Mouse (Mus musculus) embryo, embryonic 11.5 days (tissue): ENCODE results near the gene Spic.
"Not testable (repeated sequence)": the region's sequence is repeated elsewhere in the genome, so short reads cannot be mapped to it uniquely, and the experiment has no call there.

ENCODE experiments used
- DNase-seq: peaks from one replicate; pipeline ENCODE4 v3.0.0-alpha.2; 2012; ENCODE audit warnings: low read depth, low spot score

Spic gene

DNA sequence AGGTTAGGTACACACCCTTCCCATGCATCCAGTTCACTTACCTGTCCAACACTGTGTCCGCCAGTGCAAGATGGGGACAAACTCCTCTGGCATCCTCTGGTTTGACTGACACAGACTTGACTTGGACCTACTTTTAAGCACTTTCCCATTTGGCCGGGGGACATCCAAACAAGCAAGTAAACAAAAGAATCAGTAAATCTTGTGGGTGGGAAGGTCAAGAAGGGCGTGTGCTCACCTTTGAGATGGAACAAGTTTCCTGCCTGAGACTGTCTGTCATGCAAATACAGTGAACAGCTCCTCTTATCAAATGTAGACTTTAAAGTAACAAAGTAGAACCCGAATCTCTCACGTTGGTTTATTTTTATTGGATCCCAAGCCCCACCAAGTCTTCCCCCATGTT is at the start of gene Spic:
Gene Spic (minus strand): TSS at position 91 of the 400 bp plus-strand sequence.
- no peak for DNase-seq

DNA sequence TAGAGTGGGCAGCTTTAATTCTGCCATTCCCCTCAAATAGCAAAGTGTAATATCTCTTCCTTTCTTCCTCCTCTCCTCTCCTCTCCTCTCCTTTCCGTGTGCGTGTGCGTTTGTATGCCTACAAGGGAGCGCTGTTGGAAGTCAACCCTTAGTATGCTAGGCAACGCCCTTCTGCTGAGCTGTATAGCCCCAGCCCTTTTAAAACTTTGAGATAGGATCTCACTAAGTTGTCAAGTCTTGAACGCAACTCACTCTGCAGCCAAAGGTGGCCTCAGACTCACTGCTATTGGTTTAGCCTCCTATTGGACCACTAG is 47.5 kb upstream of the Spic start:
- DNase-seq: no peak

DNA sequence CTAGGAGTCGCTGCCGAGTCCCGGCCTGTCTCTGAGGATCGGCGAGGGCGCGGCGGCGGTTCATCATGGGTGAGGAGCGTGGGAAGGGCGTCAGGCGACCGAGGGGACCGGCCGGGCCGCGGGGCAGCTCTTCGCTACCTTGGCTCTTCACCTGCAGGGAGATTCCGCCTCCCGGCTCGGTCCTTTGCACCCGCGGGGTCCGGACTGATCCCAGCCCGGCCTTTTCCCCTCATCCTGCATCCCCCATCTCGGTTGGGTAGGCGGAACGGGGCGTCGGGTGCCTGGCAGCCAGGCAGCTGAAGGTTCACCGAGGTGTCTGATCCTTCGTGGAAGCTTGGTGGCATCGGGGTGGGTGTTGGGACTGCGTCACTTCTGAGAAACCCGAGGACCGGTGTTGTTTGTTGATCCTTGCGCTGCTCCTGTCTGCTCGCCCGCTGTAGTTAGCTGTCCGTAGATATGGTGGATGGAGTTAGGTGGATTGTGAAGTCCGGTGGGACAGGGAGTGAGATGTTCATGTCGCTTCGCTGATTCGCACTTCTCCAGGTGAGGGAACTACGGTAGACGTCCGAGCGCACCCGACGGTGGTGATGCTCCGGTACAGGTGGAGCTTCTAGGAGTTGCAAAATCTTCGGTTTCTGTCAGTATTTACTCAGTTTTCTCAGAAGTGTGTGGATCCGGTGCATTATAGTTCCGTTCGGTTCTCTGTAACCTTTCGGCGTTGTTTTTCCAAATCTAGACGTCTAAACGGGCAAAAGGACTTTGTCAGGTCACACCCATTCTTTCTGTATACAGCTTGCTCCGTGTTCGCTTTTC is 46.9 kb upstream of the Spic start:
- DNase-seq: no peak

DNA sequence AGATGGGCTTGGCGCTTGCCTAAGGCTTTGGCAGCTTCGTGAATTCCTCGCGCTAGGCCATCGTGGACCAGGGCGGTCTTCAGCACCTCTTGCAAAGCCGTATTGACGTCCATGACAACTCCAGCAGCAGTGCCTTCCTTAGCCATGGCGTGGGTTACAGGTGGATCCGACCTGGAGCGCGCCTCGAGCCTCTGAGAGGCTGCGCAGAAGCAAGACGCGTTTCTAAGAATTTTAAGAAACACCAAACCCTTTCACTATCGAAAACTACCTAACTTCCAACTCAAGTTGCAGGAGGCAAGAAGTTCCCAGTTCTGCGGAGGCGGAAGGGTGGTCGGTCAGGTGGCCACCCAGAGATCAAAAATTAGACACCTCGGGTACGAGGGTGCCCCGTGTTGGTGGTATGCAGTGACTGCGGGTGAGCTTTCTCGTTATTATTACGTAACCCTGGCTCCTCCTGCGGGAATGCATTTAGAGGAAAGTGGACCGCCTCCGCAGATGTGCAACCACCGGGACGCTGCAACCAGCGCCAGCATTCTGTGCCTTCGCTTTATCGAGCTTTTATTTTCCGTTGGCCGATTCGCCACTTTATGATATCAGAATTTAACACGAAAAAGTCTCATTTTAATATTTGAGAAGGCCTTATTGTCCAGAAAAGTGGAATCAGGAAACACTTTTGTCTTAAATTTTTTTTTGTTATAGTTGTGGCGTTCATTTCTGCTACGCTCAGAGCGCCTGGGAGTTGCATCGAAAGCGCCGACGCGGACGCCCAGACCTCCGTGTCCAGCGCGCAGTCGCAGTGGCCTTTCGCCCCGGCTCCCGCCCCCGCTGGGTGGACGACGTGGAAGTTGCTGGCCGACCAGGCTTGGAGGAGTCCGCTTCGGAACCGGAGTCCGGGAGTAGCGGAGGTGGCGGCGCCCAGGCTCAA is 46.0 kb upstream of the Spic start, which contains the start of gene Arl1:
Gene Arl1 (plus strand): TSS at position 288 of the 925 bp plus-strand sequence.
- peak; percentile 83 for DNase-seq

DNA sequence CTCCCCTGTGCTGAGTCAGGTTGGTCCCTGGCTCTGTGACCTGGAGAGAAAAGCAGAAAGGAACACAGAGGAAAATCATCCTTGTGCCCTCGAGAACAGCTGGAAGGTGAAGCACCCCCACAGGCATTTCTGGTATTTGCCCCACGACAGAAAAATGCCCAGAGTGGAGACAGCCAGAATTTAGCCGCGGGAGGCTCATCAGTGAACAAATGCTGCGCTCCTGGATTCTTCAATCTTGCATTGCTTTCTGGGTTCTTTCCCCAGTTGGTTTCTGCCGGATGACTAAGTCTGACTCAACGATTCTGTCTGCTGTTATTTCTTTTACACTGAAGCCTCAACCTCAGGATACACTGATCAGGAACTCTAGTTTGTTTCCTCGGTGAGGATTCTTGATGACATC is 43.4 kb upstream of the Spic start:
- DNase-seq: no peak

DNA sequence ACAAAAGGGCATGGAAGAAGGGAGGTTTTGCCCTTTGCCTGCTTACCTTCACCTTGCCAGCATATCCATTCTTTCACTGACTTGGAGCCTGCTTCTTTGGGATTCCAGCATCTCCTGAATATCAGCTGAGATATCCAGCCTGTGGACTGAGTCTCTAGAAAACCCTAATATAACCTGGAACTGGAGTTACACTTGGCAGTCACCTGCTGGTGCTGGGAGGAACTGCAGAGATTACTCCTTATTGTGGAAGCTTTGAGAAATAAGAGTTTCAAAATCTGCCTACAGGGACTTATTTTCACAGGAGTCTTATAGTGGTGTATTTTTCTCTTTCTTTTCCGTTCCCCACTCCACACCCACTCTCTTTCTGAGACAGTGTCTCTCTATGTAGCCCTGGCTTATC is 42.3 kb upstream of the Spic start:
- no peak for DNase-seq

DNA sequence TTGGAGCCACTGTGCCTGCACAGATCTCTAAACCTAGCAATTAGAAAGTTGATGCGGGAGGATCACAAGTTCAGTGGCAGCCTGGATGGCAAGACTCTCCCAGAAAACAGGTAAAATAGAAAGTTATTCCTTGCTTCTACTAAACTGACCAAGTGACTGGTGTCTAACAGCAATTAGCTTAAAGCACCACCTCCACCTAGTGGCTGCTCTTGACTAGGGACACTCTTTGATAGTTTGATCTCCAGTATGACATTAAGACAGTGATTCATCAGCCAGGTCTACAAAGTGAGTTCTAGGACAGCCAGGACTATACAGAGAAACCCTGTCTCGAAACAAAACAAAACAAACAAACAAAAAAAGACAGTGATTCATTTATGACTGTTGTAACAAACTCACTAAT is 40.5 kb upstream of the Spic start:
- DNase-seq: no peak

DNA sequence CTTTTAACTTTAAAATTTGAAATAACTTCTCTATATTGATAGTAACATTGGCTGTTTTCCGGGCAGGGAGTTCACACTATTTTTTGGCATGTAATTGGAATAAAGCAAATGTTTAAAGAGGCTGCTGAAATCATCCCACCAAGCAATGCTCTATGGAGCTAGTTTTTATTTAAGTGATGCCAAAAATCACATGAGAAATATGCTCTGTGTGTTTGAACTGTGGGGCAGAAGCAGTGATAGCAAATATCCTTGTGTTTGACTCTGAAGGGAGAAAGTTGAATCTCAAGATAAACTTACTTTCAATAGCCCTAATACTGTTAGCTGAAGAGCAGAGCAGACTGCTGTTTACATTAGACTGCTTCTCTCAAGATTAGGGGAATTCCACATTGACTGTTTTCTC is 34.8 kb upstream of the Spic start:
- no peak for DNase-seq

DNA sequence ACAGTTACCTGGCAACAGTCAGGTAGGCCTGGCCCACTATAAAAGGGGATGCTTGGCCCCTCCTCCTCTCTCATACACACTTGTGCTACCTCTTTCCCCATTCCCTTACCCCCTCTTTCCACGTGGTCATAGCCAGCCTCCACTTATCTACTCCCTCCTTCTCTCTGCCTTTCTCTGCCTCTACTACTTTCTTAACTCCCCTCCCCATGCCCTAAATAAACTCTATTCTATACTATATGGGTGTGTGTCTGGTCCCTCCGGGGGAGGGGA is 32.9 kb upstream of the Spic start:
- DNase-seq: no peak

DNA sequence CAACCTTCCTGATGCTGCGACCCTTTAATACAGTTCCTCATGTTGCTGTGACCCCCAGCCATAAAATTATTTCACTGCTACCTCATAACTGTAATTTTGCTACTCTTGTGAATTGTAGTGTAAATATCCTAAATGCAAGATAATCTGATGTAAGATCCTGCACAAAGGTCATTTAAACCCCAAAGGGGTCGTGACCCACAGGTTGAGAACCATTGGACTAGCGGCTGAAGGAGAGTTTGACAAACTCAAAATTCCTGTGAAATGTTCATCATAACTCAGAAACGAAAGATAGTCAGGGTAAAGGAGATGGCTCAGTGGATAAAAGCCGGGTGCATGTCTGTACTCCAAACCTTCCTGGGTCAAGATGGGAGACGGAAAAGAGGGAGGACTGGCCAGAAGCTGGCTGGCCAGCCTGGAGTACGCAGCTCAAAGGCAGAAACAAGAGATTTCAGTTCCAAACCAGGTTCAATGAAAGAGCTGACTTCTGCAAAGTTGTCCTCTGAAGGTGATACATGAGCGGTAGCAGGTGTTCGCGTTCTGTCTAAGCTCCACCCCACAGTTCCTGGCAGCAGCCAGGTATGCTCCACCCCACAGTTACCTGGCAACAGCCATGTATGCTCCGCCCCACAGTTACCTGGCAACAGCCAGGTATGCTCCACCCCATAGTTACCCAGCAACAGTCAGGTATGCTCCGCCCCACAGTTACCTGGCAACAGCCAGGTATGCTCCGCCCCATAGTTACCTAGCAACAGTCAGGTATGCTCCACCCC is 32.4 kb upstream of the Spic start:
- DNase-seq: no peak

DNA sequence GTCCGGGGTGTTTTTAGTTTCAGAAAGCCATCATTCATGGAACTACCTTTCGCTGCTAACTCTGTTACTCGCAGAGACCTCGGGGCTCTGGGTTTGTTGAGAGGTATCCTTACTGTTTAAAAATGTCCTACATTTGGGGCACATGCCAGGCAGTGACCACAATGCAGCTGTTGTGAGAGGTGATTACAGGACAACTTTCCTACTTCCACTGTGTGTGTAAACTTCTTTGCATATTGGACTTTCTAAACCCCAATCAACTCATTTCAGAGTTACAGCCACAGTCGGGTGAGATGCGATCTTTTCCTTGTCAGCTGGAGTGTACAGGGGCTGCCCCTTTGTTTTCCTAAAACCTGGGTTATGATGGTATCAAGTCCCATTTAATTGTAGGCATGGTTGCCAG is 30.8 kb upstream of the Spic start:
- DNase-seq: no peak

DNA sequence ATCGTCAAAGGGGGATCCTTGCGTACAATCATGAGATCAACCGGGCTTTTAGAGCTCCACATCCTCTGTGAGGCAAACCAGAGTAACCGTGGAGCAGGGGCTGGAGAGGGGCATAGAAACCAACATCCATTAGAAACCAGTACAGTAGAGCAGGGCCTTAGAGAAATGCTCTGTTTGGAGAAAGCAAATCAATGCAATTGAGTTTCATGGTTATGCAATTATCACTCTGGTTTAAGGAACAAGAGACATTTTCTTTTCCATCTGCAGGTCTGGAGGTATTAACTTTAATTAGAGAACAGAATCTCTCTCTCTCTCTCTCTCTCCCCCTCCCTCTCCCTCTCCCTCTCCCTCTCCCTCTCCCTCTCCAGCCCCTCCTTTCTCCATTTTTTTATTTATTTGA is 29.9 kb upstream of the Spic start:
- no peak for DNase-seq

DNA sequence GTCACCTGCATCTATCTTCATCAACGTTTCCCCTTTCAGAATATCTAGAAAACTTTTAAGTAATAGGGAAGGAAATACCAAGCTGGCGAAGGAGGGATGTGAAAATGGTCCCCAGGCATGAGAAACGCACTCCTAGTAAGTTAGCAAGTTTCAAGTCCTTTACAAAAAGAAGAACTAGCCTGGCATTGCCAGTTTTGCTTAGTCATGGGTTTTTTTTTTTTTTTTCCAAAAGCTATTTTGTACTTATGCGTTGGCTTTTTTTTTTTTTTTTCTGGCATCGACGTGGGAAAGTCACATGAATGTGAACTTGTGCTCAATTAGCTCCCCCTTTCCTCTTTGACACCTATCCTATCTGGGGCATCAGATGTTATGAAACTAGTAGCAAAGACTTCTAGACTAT is 27.5 kb upstream of the Spic start:
- no peak for DNase-seq

DNA sequence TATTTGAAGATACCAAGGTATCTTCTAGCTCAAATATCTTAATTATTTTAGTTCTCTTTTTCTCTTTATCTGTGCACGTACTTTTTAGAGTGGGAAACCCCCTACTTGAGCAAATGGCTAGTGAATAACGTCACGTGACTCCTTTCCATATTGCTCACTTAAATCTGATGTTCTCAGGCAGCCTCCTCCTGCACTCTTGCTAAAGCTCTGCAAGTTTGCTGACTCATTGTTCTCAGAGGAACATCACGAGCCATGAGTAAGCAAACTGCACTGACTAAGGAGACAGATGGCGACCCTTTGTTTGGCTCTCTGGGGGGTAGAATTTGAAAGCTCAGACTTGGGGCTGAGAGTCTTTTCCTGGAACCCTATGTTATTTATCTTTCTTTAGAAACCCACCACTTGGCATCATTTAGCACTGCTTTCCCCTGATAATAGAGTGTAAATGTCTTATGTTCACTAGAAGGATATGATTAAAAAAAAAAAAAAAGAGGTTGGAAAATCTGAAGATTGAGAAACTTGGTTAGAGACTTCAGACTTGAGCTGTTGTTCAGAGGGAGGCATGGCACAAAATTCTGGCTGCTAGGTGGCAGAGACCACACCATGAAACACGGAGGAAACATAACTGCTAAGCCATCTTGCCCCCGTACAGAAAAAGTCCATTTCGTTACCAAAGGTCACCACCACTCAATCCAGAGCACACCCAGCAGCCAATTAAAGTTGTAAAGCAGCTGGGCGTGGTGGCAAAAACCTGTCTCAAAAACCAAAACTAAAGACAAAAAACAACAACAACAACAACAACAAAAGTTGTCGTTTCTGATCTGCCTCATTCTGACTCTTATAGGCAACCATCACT is 24.1 kb upstream of the Spic start:
- no peak for DNase-seq

DNA sequence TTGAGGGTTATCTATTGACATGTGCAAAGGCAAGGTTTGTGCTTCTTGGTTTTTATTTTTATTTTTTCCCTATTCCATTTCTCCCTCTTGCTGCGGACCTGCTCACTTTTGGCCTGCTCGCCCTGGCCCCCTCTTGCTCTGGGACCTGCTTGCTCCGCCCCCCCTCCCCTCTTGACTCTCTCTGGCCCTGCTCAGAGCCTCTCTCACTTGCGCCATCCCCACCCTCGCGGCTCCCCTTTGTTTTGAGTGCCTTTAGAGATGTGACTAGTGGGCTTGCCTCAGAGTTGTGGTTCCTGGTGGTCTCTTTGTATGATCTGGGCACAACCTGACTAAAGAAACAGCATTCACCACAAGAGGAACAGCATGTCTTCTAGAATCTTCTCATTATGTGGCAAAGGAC is 16.1 kb upstream of the Spic start:
- DNase-seq: no peak

DNA sequence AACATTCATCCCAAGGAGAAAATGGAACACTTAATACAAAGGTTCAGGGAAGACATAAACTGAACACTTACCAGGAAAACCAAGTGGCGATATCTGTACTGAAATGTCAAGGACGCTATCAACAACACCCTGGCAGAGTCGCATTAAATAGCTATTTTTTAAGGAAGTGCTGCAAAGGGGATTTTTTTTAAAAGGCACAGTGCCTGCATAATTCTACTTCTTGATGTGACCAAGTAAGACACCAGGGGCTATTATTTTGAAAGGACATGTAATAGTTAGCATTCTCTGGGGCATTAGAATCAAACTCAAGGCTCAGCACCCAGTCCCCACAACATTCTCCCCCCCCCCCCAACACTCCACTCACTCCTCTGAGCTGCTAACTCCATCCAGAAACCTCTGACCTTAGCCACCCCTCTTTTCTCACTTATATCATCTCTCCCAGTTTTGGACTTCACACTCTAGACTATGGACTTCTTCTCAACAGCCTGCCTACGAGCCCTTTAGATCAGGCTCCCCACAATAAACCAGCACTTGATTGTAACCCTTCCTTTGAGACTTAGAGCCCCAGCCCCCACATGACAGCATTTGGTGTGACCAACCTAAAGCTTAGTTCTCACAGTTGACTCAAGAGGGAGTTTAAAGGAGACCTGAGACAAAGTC is 1.8 kb downstream of the Spic start:
- DNase-seq: no peak

DNA sequence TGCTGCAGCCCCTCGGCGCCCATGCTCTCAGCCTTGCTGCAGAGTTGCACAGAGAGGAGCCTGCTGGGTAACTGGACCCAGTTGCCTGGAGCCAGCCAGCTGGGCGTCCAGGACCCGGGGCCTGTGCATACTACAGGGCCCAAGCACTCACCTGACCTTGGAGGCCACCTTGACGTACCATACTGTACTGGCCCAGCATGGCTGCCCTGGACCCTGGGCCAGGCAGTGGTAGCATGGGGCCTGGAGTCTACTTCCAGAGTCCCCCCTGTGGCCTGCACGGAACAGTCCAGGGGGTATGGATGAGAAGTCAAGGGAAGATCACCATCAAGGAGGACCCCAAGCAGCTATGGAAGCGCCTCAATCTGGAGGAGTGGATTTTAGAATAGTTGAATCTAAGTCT is 12.0 kb downstream of the Spic start:
- no peak for DNase-seq

DNA sequence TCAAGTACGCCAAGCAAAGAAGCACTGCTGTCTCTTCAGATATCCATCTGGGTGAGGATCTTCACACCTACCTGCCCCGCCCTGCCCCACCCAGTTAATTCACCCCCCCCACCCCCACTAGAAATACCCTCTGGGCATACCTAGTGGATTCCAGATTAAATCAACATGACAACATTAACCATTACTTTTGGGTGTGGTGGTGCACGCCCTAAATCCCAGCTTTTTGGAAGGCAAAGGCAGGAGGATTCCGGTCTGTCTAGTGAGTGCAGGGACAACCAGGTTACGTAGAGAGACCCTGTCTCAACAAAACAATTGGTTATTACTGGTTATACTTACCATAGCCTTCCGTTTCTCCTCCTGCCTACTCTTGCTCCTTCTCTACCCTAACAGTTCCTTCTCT is 12.7 kb downstream of the Spic start:
- no peak for DNase-seq

DNA sequence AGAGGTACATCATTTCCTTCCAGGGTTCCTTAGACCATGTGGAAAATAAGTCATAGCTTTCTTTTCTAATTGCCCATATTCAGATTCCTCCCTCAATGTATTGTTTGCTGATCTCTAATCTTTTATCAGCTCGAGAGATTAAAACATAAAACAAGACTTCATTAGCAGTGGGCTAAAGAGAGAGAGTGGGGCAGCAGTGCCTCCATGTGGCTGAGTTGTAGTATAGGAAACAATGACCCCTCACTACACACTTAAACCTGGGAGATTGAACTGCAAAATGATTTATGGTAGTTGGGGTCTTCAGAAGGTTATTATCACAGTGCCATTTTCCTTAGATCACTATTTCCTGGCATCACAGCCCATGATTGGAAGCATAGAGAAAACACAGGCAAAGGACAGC is 15.1 kb downstream of the Spic start:
- no peak for DNase-seq

DNA sequence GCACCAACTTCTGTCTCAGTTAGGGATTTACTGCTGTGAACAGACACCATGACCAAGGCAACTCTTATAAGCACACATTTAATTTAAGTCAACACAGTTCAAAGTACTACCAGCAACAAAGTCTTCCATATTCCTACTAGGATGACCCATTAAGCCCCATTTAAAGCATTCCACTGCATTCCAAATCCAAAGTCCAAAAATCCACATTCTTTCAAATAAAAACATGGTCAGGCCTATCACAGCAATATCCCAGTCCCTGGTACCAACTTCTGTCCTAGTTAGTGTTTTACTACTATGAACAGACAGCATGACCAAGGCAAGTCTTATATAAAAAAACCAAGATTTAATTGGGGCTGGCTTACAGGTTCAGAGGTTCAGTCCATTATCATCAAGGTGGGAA is 21.0 kb downstream of the Spic start:
- not testable (repeated sequence) for DNase-seq

DNA sequence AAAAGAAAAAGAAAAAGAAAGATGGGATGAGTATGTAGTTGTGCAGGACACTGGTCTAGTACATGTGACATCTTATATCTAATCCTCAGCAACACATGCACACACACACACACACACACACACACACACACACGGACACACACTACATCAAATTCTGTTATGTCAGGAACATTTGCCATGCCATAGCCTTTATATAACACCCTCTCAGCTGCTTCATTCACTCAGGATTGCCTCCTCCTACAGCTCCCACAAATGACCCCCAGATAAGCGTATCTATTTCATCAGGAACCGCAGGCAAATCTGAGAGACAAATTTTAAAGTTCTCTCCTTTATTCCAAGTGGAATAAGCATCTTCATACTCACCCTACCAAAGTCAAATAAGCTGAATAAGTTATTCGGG is 25.9 kb downstream of the Spic start:
- DNase-seq: no peak
